In the genomic region with DNA sequence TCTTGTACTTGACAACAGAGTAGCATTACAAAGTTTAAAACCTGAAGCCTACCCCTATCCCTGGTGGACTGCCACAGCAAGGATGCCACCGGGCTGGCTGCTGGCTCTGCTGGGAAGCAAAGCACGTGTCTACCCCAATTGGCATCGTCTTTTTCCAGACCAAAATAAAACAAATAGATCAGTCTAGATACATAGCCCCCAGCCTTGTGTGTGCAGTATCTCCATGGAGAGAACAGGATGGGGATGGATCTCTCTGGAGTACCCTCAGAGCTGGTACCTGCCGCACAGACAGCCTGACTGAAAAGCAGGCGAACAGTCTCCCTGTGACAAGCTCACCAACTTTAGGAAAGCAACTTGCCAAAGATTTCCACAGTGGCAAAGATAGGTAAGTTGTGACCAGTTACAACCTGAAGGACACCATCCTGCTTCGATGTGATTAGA, we compare ENCODE assay signal across 9 mouse cellular contexts. TPM values are rescaled to one million over a fixed set of nuclear protein-coding genes. Genes with fewer than 3 reads are reported as not detected.
DNase-seq lines count a peak whose midpoint lies in the region; ATAC-seq and TF ChIP-seq lines count a peak whose summit lies in the region.
"Had no signal": no experiment of that assay in that cellular context is flagged by ENCODE, and none has a peak within 500 bp of the region (broad histone marks: within the 10 kb centered on the region; RNA-seq: fewer than 3 reads in every experiment).

No protein-coding gene starts in this region.

- no peaks in the 10 kb centered on the region for H3K36me3 ChIP-seq in lung, embryonic 16.5 days (ENCODE audit: control insufficient read depth, insufficient read depth, low read length)
- no peaks in the 10 kb centered on the region for H3K36me3 ChIP-seq in limb, embryonic 15.5 days
- H3K36me3 ChIP-seq in stomach, embryonic 15.5 days: no peaks in the 10 kb centered on the region

- H3K27ac ChIP-seq in cerebellum, adult 2 months (ENCODE audit: insufficient read depth, low read length): peak overlapping the region; percentile 71; the same call in 1 of the 2 replicates
- peak overlapping the region; percentile 86 for H3K27ac ChIP-seq in lung, embryonic 16.5 days (ENCODE audit: low read length)
- peak overlapping the region; percentile 38; the same call in 1 of the 2 replicates for H3K27ac ChIP-seq in limb, embryonic 15.5 days
- H3K27ac ChIP-seq in stomach, embryonic 15.5 days: peak overlapping the region; percentile 66

- 33% methylated on average over 6 of the region's 6 CpGs for WGBS in cerebellum, adult 2 months
- WGBS in lung, embryonic 16.5 days: 38% methylated on average over 6 of the region's 6 CpGs
- WGBS in limb, embryonic 15.5 days: 58% methylated on average over 6 of the region's 6 CpGs
- 50% methylated on average over 6 of the region's 6 CpGs for WGBS in stomach, embryonic 15.5 days

- DNase-seq in cerebellum, adult 2 months: no peak
- DNase-seq in cerebellum, postnatal 14 days: no peak
- DNase-seq in lung, postnatal 10 days: no peak
- no peak for DNase-seq in layer of hippocampus, adult 18-20 months (ENCODE audit: low spot score in 2 of 2)
- DNase-seq: left cerebral cortex, postnatal 4 days had no signal

- no peak for ATAC-seq in lung, embryonic 16.5 days (ENCODE audit: low read depth)
- ATAC-seq in limb, embryonic 15.5 days (ENCODE audit: insufficient number of reproducible peaks, low FRiP score, low TSS enrichment, low read depth): no peak
- no peak for ATAC-seq in stomach, embryonic 15.5 days (ENCODE audit: insufficient read depth, low FRiP score, low read depth)
- no peak for ATAC-seq in activated CD4-positive, CD25-positive, alpha-beta regulatory T cell, adult 4 months

- no peak for TF ChIP-seq CTCF in cerebellum, adult 2 months (IDR thresholded peaks at IDR 0.05; ENCODE audit: borderline replicate concordance, insufficient read depth, low read depth, low read length)

- H3K4me1 ChIP-seq in cerebellum, adult 2 months (ENCODE audit: control insufficient read depth, insufficient read depth, low read length): no peaks in the 10 kb centered on the region
- H3K4me1 ChIP-seq in lung, embryonic 16.5 days (replicated peaks; ENCODE audit: control insufficient read depth, insufficient read depth, low read length): peaks cover 24% of the 10 kb centered on the region; the same call in 1 of the 2 replicates
- H3K4me1 ChIP-seq in limb, embryonic 15.5 days: peaks cover 12% of the 10 kb centered on the region; the same call in 1 of the 2 replicates
- peaks cover 9% of the 10 kb centered on the region for H3K4me1 ChIP-seq in stomach, embryonic 15.5 days

- peaks cover 14% of the 10 kb centered on the region; the same call in 1 of the 2 replicates for H3K27me3 ChIP-seq in cerebellum, adult 2 months (ENCODE audit: control insufficient read depth, insufficient read depth, low read length)
- no peaks in the 10 kb centered on the region; the same call in 1 of the 2 replicates for H3K27me3 ChIP-seq in lung, embryonic 16.5 days (ENCODE audit: control insufficient read depth, insufficient read depth, low read depth, low read length)
- peaks cover 29% of the 10 kb centered on the region for H3K27me3 ChIP-seq in limb, embryonic 15.5 days
- 0 out of 2 replicates have a peak, but pooled peaks cover 4% of the 10 kb centered on the region for H3K27me3 ChIP-seq in stomach, embryonic 15.5 days (replicated peaks)

- no peaks in the 10 kb centered on the region for H3K9me3 ChIP-seq in lung, embryonic 16.5 days (ENCODE audit: control insufficient read depth, low read length)
- no peaks in the 10 kb centered on the region for H3K9me3 ChIP-seq in limb, embryonic 15.5 days
- no peaks in the 10 kb centered on the region for H3K9me3 ChIP-seq in stomach, embryonic 15.5 days

- no peak for TF ChIP-seq POLR2A in cerebellum, adult 2 months (IDR thresholded peaks at IDR 0.05; ENCODE audit: borderline replicate concordance, insufficient read depth, low read length)

- peak overlapping the region; percentile 76 for H3K4me2 ChIP-seq in lung, embryonic 16.5 days (ENCODE audit: low read depth, low read length)
- 0 out of 2 replicates have a peak overlapping the region, but pooled peaks have one; percentile 10 for H3K4me2 ChIP-seq in limb, embryonic 15.5 days
- peak overlapping the region; percentile 78 for H3K4me2 ChIP-seq in stomach, embryonic 15.5 days

- H3K9ac ChIP-seq in lung, embryonic 16.5 days (ENCODE audit: low read length): peak overlapping the region; percentile 70
- no peak overlapping the region for H3K9ac ChIP-seq in limb, embryonic 15.5 days
- peak overlapping the region; percentile 23; the same call in 1 of the 2 replicates for H3K9ac ChIP-seq in stomach, embryonic 15.5 days

- H3K4me3 ChIP-seq in cerebellum, adult 2 months (replicated peaks; ENCODE audit: insufficient read depth, low read depth, low read length): no peak overlapping the region
- H3K4me3 ChIP-seq in lung, embryonic 16.5 days (ENCODE audit: low read length): peak overlapping the region; percentile 34
- H3K4me3 ChIP-seq in limb, embryonic 15.5 days: no peak overlapping the region
- 0 out of 2 replicates have a peak overlapping the region, but pooled peaks have one; percentile 22 for H3K4me3 ChIP-seq in stomach, embryonic 15.5 days (replicated peaks)

RNA-seq across cellular contexts. Expression of a gene that starts 11.9 kb away (rescaled TPM):
- polyA plus RNA-seq in cerebellum, adult 2 months (2012; rRNA removed): 35.8 and 40.5 TPM in 2 replicates
- polyA plus RNA-seq in lung, embryonic 16.5 days (2015; fragmentation: Nextera tagmentation; extraction: Ambion mirVana): 77.3 and 84.3 TPM in 2 replicates
- 53.6 and 58.2 TPM in 2 replicates for polyA plus RNA-seq in limb, embryonic 15.5 days (2015; fragmentation: Nextera tagmentation; extraction: Ambion mirVana)
- 46.5 and 49.9 TPM in 2 replicates for polyA plus RNA-seq in stomach, embryonic 15.5 days (2015; fragmentation: Nextera tagmentation; extraction: Ambion mirVana)
- under 1 TPM; 0.71 to 0.83 TPM for polyA plus RNA-seq in activated CD4-positive, CD25-positive, alpha-beta regulatory T cell, adult 4 months (2017; shearing (Covaris generic))
- 100 to 1,000 TPM; 381 to 385 TPM for total RNA-seq in layer of hippocampus, adult 18-20 months (2021)

Comparison
In these comparisons a context has a peak if more than half of its experiments do, and no peak if none do; other contexts are left out.
1. H3K4me3 ChIP-seq: peak in lung, embryonic 16.5 days (single experiment) and stomach, embryonic 15.5 days (single experiment); none in cerebellum, adult 2 months (single experiment) and limb, embryonic 15.5 days (single experiment).
2. H3K4me2 ChIP-seq: peak in every context shown above with its lines; median percentile 78 in stomach, embryonic 15.5 days; 76 in lung, embryonic 16.5 days; 10 in limb, embryonic 15.5 days.
3. RNA of a gene that starts 11.9 kb away (polyA plus RNA-seq): 77.3 to 84.3 TPM in lung, embryonic 16.5 days, 53.6 to 58.2 TPM in limb, embryonic 15.5 days, 46.5 to 49.9 TPM in stomach, embryonic 15.5 days and 35.8 to 40.5 TPM in cerebellum, adult 2 months; 0.71 to 0.83 TPM in activated CD4-positive, CD25-positive, alpha-beta regulatory T cell, adult 4 months; every median in the first group is over 10 times any median in the second.
4. Peak in every context shown above with its lines, with median percentiles within 50 percentile points of each other: H3K27ac ChIP-seq.